Mouse (Mus musculus) left cerebral cortex, adult 9 months (tissue): ENCODE results near the gene Podn.

Experiments used
- DNase-seq, 2 experiments: peaks; one replicate each; pipeline ENCODE4 v3.0.0; 2022; ENCODE audit warnings: low spot score in 2 of 2

Podn gene

DNA sequence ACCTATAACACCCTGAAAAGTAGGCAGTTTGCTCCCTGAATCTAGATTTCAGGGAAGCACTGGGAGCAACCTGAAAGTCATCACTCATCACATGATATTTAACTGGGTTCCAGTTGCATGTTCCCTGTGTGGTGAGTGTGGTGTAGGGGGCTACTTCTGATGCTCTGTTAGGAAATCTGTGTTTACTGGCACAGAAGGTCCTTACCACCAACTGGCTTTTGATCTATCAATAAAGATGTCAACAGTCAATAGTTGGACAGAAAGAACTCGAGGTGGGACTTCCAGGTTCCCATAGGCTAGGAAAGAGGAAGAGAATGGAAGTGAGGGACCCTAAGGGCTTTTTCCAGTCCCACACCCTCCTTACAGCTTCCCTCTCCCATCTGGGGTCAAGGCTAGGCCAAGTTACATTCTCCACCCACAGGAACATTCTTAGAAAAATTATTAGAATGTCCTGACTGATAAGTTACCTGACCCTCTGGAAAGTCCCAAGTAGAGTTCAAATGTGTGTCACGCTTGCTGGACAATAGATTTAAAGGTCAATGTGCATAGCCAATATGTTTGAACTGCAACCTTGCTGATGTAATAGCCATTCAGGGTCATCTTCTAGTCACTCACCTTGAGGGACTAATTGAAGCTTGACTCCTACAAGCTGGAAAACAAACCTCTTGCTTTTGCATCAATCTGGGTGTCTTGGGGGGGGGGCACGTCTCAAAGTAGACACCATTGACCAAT, 18.9 kb downstream of the Podn start:
- DNase-seq = no peak

DNA sequence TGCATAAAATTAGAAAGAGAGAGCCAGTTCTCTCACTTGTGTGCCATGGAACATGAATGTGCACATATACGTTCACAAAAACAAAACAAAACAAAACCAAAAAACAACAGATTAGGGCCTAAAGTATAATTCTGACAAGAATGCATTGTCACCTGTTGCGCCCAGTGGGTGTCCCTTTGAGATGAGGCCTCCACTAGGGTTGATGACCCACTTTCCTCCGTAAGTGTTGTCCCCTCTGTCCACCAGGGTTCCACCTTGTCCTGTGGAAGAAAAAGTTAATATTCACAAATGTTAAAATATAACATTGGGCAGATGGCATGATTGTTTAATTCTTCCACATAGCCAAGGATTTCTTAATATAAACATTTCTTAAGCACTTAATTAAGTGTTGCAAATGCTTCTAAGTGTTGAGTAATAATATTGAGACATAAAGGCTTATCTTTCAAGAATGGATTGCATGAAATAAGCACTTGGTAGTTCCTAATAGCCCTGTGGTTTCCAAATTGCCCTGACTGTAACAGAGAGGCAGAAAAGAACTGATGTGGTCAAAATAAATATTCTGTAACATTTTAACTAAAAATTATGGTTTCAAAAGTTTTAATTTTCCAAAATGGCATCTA, 21.9 kb downstream of the Podn start:
- DNase-seq = no peak

DNA sequence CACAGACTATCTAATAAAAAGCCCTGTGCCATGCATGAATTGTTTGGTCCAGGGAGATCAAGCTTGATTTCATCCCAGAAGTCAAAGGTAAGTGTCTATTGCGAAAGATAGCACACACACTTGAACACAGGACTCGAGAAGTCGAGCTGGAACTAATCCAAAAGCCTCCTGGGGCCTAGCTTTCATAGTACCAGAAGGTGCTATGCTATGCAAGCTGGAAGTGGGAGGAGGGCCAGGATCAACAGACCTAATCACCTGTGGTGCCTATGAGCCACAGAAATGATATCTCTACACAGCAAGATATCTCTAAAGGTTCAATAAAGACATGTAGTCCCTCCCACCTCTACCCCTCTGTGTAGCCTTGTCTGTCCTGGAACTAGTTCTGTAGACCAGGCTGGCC, 24.2 kb downstream of the Podn start:
- no peak for DNase-seq

DNA sequence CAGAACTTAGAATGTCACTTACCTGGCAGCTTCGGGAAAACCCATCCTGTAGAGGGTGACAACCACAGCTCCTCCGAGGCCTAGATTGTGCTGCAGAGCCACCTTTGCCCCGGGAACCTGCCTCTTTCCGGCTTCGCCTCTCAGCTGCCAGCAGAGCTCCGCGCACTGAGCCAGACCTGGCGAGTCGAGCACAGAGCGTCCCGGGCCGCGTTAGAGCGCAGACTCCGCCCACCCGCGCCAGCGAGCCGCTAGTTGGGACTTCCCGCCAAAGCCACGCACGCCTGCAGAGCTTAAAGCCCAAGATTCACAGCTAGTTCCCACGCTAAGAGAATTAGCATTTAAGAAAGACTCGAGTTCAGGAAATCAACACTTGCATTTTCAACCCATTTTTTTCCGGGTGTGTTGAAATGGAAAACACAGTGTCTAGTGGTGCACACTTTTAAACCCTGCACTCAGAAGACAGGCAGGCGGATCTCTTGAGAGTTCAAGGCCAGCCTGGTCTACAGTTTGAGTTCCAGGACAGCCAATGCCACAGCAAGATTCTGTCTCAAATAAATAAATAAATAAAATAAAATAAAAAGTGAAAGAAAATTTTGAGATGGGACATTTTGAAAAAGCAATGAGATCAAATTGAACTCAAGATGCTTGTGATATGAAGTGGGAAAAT, 24.9 kb downstream of the Podn start:
- DNase-seq = peak; percentile 81 to 93

DNA sequence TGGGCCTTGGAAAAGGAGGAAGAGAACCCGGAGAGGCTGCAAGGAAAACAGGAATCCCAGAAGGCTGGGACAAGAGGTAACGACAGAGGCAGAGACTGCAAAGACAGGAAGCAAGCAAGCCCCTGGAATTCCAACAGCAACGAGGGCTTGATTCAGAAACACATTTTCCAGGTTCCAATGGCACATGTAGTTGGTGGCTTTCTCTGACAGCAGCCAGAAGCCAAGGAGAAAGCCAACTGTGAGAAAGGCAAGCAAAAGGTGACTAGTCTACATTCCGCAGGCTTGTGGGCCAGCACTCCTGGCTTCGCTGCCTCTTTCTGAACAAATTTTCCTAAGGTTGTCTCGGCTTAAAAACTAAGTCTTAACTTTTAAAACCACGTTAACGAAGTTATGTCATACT, 25.5 kb downstream of the Podn start:
- no peak for DNase-seq

DNA sequence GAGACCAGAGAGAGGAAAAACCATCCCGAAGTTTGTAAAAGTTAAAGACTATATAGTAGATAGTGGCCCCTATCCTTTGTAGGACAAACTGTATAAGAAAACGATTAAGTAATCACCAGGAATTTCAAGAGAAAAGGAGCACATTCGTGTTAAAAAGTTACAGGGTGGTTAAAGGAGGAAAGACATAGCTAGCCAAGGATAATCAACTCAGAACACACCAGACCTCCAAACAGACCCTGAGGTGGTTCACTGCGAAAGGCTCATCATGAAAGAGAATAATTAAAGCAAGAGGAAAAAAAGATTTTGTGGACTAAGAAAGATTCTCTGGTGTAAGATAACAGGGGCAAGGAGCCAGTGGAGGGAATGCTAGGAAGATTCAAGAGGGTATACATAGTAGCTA, 26.0 kb downstream of the Podn start:
- no peak for DNase-seq

DNA sequence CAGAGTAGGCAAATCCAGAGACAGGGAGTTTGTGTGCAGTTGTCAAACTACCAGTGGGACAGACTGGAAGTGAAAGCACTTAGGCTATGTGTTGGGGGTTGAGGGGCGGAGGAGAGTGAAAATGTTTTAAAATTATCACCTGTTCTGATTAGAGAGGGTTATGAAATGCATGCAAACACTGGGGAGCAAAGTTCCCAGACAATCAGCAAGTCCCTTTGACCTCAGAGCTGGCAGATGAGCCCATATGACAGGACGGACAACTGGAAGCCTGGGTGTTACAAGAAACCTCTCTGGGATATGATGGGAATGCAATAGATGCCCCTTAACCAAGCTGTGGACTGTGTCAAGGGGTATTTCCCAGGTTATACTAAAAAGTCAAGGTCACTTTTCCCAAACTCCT, 28.2 kb downstream of the Podn start:
- no peak for DNase-seq

DNA sequence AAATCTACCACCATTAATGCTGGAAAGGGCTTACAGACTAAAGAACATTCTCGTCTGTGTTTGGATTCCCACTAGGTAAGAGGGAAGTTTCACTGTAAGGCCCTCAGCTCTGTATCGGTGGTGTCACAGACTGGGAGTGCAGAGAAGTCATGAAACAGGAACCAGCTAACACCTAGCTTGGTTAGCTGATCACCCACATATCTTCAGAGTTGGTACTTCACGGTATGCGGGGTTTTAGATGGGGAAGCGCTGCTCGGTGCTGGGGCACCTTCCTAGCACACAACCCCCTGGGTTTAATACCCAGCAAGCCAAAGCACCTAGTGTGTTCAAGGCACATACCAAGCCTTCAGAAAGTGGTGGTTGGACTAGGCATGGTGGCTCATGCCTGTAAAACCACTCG, 29.0 kb downstream of the Podn start:
- DNase-seq = no peak

DNA sequence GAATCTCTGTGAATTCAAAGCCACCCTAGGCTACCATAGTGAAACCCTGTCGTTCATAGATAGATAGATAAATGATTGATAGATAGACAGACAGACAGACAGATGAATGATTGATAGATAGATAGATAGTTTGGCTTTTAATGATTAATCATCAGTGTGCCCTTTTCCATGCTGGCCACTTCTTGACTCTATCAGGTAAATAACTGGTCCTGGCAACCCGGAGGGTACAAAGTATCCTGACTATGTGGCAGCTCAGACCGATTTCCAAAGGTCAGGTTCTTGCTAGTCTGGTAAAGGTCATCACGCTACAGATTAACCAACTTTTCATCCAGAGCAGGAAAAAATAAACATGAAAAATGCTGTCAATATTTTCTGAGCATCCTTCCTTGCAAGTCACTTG, 29.7 kb downstream of the Podn start:
- no peak for DNase-seq

DNA sequence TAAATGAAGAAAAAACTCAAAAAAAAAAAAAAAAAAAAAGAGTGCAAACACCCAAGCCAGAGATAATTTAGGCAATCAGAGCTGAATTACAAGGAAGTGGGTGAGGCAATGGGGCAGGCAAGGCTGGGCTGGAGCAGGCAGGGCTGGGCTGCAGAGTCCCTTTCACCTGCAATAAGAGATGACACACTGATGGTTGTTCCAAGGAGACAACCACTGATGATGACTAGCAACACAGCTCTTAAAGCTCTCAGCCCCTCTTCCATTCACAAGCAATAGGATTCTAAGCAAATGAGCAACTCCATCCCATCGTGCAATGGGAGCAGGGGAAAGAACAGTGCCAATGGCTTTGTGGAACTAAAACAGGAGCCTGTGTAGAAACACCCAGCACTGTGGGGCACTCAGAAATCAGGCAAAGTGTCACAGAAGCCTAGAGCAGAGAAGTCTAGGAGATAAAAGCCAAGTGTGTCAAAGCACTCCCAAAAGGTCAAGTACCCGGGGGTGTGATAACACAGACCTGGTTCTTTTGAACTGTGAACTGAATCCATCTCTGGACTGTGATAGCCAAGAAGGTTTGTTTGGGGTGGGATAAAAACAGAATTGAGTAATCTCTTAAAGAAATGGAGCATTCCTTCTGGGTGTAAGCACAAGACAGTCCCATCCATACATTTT, 30.9 kb downstream of the Podn start:
- no peak for DNase-seq

DNA sequence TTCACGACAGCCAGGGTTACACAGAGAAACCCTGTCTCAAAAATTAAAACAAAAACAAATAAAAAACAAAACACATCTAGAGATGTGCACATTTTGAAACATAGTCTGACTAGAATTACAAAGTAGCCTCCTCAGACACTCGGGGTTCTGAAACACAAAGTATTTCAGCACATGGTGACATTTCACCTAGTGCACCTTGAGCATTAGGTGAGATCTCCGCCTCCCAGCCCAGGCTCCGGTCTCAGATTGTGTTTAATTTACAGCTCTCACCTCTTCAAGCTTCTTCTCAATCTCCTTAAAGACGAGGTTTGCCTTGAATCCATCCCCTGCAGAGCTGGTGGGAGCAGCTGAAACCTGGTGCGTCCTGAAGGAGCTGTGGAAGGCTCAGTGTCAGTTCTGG, 32.6 kb downstream of the Podn start:
- no peak for DNase-seq

DNA sequence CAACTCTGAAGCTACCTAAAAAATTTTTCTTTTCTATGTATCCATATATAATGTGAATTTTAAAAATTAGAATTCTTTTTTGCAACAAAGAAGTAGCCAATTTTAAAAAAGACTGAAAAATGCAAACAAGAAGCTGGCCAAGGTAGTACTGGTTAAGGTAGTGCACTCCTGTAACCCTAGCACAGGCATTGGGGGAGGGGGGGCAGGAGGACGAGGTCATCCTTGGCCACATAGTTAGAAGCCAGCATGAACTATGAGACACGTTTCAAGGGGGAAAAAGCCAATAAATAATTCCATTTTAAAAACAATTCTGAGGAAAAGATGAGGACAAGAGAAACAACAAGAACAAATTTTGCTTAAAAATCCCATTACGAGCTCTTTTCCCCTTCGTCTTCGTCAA, 33.7 kb downstream of the Podn start:
- DNase-seq = no peak

DNA sequence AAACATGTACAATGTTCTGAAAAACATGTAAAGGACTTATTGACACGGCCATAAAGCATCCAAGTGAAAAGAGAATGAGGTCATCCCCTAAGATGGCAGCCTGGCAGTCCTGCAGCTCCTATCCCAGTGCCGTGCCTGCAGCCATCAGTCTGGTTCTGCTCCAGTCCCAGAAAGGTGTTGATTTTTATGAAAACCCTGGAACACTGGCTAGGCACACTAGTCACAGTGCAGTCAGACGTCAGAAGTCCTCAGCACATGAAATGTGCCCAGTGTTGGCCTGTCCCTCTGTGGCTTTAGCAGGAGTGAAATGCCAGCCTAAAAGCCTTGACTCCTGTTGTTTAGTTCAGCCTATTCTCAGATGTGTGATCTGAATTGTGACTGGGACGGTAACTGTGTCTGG, 35.5 kb downstream of the Podn start:
- no peak for DNase-seq

DNA sequence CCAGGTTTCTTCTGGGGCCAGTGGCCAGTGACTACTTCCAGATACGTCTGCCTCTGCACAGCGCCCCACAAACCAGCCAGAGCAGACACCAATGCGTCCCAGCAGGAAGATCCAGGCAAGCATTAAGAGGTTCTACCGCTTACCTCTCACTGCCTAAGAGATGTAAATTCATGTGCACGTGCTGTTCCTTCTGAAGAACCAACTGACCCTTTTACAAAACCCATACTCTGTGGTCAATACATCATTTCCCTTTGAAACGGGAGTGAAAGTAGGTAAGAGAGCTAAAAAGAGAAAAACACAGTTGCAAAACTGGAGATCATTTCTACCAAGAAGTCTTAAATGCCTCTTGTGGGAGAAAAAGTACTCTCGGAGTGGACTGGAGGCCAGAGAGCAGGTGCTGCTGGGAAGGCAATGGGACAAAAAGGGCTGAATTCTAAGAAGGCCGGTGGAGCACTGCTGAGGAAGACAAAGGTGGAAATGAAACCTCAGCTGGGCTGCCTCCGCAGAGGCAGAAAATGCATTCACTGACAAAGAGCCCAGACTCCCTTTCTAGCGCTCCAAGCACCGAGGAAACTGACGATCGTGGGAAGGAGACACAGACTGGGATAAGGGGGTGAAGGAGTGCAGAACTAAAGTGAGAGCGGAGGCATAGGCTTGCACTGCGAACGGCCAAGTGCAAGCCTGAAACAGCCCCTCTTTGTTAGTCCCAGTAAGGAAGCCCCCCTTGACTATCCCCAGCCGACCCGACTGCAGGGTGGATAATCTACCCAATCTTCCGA, 36.5 kb downstream of the Podn start:
- DNase-seq = peak in 1 of 2 experiments; percentile 50

DNA sequence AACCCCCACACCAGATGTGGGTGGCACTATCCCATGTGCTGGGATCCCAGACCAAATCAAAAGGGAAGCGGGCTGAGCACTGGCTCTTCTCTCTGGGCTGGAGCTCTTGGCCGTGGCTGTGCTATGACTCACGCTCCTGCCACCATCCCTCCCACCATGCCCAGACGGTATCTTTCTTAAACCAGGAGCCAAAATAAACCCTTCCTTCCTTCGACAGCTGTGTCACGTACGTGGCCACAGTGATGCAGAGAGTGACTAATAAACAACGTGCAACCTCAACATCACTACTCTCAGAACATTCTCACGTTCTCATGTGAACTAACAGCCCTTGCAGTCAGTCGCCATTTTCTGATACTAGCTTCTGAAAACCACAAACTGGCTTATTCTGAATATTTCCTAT, 38.1 kb downstream of the Podn start:
- DNase-seq = peak in 1 of 2 experiments; percentile 66

DNA sequence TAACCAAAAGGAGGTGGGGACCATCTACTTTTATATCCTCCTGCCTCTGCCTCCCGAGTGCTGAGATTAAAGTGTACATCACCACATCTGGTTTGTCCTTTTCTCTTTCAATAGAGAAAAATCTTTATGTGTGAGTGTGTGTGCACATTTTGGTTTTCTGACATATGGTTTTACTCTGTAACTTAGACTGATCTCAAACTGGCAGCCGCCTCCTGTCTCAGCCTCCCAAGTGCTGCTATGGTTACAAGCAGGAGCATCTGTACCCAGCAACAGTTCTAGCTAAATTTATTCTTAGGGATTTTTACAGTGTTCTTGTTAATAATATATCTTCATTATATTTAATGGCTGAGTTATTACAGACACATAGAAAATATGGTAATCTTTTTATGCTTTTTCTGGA, 39.0 kb downstream of the Podn start:
- DNase-seq = no peak

DNA sequence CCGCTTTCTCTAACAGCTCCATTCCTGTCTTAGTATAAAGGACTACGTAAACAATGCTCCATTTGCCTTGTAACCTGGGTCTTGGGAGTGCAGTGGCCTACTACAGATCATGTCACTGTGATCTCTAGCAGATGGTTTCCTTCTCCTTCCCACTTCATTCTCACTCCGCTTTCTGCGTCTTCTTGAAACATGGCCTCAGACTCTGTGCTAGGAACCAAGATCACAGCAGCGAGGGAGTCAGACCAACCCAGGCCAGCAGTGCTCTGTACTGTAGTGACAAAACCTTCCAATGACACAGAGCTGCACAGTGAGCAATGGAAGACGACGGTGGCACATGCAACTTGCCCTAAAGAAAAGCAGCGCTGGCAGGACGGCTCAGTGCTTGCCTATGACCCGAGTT, 40.4 kb downstream of the Podn start:
- DNase-seq = no peak

DNA sequence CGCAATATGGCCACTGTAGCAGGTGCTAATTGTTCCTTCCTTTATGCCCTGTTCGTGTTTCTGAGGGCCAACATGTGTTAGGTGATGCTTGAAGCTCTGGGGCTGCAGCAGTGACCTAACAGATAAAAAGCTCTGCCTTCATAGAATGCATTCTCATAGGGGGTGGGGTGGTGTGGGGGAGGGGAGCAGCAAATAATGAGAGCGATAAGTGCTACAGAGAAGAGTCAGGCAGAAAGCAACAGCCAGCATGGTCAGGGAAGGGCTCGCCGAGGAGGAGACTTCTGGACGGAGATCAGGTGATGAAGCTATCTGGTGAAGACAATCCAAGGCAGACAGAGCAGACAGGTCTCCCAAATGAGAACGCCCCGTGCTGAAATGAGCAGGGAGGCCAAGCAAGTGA, 43.6 kb downstream of the Podn start:
- DNase-seq = no peak

DNA sequence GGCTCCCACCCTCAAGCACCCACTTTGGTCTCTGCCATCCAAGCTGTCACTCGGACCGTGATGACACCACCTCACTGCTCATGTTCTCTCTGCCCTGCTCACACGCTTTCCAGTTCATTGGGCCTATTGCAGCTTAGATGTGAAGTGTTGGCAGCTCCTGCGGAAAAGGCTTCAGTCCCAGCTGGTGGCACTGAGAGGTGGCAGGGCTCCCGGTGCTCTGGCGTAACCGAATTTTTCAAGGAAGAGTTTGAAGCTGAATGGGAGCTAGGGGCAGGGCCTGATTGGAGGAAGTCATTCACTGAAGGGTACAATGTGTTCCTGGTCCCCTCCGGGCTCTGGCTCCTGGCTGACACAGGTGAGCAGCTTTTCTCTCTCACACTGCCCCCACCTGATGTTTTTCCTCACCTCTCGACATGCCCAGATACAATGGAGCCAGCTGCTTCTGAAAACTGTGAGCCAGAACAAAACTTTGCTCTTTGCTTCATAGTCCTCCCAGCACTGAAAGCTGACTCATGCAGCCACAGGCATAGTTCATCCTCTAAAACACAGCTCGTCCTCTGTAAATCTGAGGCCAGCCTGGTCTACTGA, 44.5 kb downstream of the Podn start:
- peak in 1 of 2 experiments; percentile 24 for DNase-seq

DNA sequence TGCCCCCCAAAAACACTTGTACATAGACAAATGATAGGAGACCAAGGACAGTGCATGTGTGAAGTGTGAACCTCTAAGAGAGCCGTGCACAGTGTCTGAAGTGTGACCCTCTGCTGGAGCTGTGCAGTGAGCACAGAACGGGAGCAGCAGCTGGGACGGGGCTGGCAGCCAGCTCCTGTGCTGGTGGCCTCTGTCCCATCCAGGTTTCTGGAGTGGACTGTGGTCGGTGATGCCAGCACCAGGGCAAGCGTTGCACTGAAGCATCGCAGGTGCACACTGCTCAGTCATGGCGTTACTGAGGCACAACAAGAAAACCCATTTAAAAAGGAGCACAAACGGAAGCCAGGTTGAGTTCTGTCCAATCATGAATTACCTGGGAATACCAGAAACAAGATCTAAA, 50.1 kb downstream of the Podn start:
- no peak for DNase-seq
